Mouse (Mus musculus): ENCODE results near the gene U2surp. TPM values are rescaled to one million over a fixed set of nuclear protein-coding genes. Genes with fewer than 3 reads are reported as not detected.

The U2surp gene
- polyA plus RNA-seq (2014; fragmentation: Illumina TruSeq; extraction: RNeasy Lipid Tissue Mini Kit (QIAGEN cat#74804); ENCODE audit: low read depth, low replicate concordance) = 83.9 TPM

DNA sequence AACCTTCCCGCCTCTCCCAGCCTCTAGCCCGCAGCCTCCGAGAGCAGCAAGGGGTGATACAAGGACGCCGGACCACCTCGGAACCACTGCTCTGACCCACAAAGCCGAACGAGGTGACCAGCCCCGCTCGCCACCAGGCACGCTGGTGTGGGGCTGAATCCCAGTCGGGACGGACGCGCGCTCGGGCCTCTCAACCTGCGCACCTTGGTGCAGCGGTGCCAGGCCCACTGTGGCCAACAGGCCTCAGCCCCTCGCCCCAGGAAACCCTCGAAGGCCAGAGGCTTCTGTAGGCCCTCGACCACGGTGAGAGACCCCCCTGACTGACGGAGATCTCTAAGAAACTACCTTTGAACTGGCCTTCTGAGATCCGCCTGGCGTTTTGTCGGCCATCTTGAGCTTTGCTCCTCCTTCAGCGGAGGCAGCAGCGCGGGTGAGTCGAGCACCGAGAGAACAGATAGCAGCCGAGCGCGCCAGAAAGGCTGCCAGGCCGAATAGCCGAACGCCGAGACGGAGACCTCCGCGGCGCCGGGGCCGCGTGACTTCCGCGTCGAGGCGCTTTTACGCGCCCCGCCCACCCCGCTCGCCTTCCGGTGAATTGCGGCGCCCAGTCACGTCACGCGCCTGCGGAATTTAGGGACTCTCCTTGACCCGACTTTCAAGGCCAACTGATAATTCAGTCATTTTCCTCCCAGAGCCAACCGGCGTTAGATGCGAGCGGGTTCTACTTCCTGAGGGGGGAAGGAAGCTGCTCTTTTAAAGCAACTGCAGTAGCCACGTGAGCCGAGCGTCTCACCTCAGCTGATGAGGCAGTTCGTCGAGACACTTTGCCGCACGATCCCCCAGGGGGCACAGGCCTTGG is at the start of gene U2surp:
Gene U2surp (minus strand): TSS at position 525 of the 859 bp plus-strand sequence.

DNA sequence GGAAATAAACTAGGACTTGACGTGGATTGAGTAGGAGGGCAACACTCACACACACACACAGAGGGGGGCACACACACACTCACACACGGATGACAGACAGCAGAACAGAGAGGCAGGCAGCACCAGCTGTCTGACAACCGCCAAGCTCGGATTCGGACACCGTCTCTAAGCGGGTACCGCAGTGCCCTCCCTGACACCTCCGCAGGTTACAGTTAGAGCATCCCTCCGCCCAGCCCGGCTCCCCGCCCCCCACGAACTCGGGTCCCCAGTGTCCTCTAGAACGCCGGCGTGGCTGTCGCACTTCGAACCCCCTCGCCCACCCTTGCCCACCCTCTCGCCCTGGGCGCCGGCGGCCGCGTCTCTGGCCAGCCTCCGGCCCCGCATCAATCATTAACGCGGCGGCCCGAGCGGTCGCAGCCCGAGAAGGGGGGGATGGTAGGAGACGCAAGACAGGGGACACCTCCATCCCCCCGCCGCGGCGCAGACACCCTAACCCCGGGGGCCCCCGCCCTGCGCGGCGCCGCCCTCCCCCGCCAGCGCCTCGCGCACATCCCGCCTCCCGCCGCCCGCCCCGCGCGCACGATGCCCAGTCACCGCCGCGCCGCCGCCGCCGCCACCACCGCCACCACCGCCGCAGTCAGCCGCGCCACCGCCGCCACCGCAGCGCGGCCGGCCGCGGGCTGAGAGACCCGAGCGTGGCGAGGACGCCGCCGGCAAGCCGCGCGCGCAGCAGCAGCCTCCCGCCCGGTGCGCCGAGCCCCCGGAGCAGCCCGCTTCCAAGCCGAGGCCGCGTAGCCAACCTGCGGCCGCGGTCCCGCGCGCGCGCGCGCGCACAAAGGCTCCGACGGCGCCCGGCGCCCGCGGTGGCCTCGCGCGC is 47.5 kb upstream of the U2surp start, which contains the start of gene Paqr9:
Gene Paqr9 (plus strand): TSS at position 599 of the 877 bp plus-strand sequence.

Other genes starting within 250 kb of the U2surp start
- 0.42 TPM for gene Chst2, start 105.3 kb downstream of the U2surp start, polyA plus RNA-seq (2014; fragmentation: Illumina TruSeq; extraction: RNeasy Lipid Tissue Mini Kit (QIAGEN cat#74804); ENCODE audit: low read depth, low replicate concordance)
- gene Paqr9, start 47.7 kb upstream of the U2surp start, polyA plus RNA-seq (2014; fragmentation: Illumina TruSeq; extraction: RNeasy Lipid Tissue Mini Kit (QIAGEN cat#74804); ENCODE audit: low read depth, low replicate concordance) = 19.8 TPM
- gene Pcolce2, start 125.6 kb upstream of the U2surp start, polyA plus RNA-seq (2014; fragmentation: Illumina TruSeq; extraction: RNeasy Lipid Tissue Mini Kit (QIAGEN cat#74804); ENCODE audit: low read depth, low replicate concordance) = 1.1 TPM
- gene Trpc1, start 238.4 kb upstream of the U2surp start, polyA plus RNA-seq (2014; fragmentation: Illumina TruSeq; extraction: RNeasy Lipid Tissue Mini Kit (QIAGEN cat#74804); ENCODE audit: low read depth, low replicate concordance) = 11.2 TPM

Data from testis, adult 10 weeks (tissue).